In the genomic region with DNA sequence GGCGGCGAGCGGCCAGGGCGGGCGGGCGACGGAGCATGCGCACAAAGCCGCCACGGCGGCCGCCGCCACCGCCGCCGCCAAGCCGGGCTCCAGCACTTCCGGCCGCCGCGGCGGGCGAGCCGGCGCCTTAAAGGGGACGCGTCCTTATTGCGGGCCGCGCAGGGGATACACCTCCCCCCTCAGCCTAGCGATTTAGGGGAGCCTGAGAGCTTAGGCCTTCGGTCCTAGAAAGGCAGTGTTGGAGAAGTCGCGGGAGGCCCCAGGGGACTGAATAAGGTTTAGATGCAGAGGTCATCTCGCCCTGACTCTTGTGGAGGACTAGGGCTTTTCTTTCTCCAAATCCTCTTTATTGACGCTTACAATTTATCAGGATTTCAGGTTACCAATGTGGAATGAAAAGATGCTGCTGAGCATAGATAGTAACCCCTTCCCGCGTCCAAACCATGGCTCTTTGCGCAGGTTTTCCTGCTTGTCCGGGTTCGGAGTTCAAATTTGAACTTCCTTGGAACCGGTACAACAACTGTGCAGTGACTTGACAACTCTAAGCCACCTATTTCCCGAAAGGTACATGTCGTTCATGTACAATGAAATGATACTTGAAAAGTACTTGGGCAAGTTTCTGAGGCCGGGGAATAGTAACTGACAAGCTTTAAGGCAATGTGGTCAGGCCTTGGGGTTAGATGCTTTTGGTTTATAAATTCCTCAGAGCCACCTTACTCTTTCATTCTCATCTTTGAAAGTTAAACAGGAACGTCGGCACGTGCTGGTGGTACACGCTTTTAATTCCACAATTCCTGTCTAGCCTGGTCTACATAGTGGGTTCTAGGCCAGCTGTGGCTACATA, we compare ENCODE assay signal across 8 mouse cellular contexts. TPM values are rescaled to one million over a fixed set of nuclear protein-coding genes. Genes with fewer than 3 reads are reported as not detected.
DNase-seq lines count a peak whose midpoint lies in the region; ATAC-seq and TF ChIP-seq lines count a peak whose summit lies in the region.

A gene (minus strand): TSS at position 89 of the 844 bp plus-strand sequence.

- H3K9ac ChIP-seq in forebrain, embryonic 11.5 days (ENCODE audit: low read length) = peak within 1 kb of the TSS; percentile 94
- peak within 1 kb of the TSS; percentile 96 for H3K9ac ChIP-seq in heart, embryonic 15.5 days
- peak within 1 kb of the TSS; percentile 95 for H3K9ac ChIP-seq in liver, embryonic 15.5 days
- peak within 1 kb of the TSS; percentile 97 for H3K9ac ChIP-seq in neural tube, embryonic 12.5 days
- peak within 1 kb of the TSS; percentile 97 for H3K9ac ChIP-seq in stomach, postnatal 0 days (ENCODE audit: low read length)

- no peaks in the 10 kb centered on the region for H3K27me3 ChIP-seq in forebrain, embryonic 11.5 days (ENCODE audit: control insufficient read depth, insufficient read depth, low read length)
- no peaks in the 10 kb centered on the region for H3K27me3 ChIP-seq in heart, embryonic 15.5 days
- H3K27me3 ChIP-seq in liver, embryonic 15.5 days = no peaks in the 10 kb centered on the region
- H3K27me3 ChIP-seq in neural tube, embryonic 12.5 days (replicated peaks) = no peaks in the 10 kb centered on the region
- H3K27me3 ChIP-seq in stomach, postnatal 0 days (ENCODE audit: control insufficient read depth, insufficient read depth, low read length) = no peaks in the 10 kb centered on the region

- 16% methylated on average over 45 of the region's 49 CpGs for WGBS in forebrain, embryonic 11.5 days
- 12% methylated on average over 42 of the region's 49 CpGs for WGBS in heart, embryonic 15.5 days
- WGBS in liver, embryonic 15.5 days (ENCODE audit: insufficient replicate concordance) = 12% methylated on average over 33 of the region's 49 CpGs
- WGBS in neural tube, embryonic 12.5 days = 19% methylated on average over 42 of the region's 49 CpGs
- WGBS in stomach, postnatal 0 days = 10% methylated on average over 38 of the region's 49 CpGs

- no peaks in the 10 kb centered on the region for H3K36me3 ChIP-seq in forebrain, embryonic 11.5 days (ENCODE audit: control insufficient read depth, insufficient read depth, low read length)
- no peaks in the 10 kb centered on the region for H3K36me3 ChIP-seq in heart, embryonic 15.5 days
- 0 out of 2 replicates have a peak, but pooled peaks cover 6% of the 10 kb centered on the region for H3K36me3 ChIP-seq in liver, embryonic 15.5 days (replicated peaks)
- 0 out of 2 replicates have a peak, but pooled peaks cover 2% of the 10 kb centered on the region for H3K36me3 ChIP-seq in neural tube, embryonic 12.5 days
- H3K36me3 ChIP-seq in stomach, postnatal 0 days (ENCODE audit: control insufficient read depth, insufficient read depth, low read length) = no peaks in the 10 kb centered on the region

- TF ChIP-seq CTCF in stomach, postnatal 0 days (IDR thresholded peaks at IDR 0.05; ENCODE audit: low read depth) = no peak

- H3K4me1 ChIP-seq in forebrain, embryonic 11.5 days (replicated peaks; ENCODE audit: control insufficient read depth, insufficient read depth, low read length) = peaks cover 5% of the 10 kb centered on the region; the same call in 1 of the 2 replicates
- H3K4me1 ChIP-seq in heart, embryonic 15.5 days (replicated peaks) = peaks cover 13% of the 10 kb centered on the region
- H3K4me1 ChIP-seq in liver, embryonic 15.5 days (replicated peaks) = peaks cover 47% of the 10 kb centered on the region
- H3K4me1 ChIP-seq in neural tube, embryonic 12.5 days = peaks cover 15% of the 10 kb centered on the region
- H3K4me1 ChIP-seq in stomach, postnatal 0 days (replicated peaks; ENCODE audit: control insufficient read depth, insufficient read depth) = no peaks in the 10 kb centered on the region

- peak; percentile 88 for DNase-seq in CD4-positive, CD25-positive, alpha-beta regulatory T cell, adult 2 months (ENCODE audit: low read depth, low spot score)
- peak; percentile 62 for DNase-seq in brain, embryonic 18.5 days (ENCODE audit: low read depth, low spot score)
- peak; percentile 89 for DNase-seq in forebrain, embryonic 11.5 days (ENCODE audit: low spot score)
- DNase-seq in kidney, postnatal 14 days = peak; percentile 87
- DNase-seq in stomach, postnatal 0 days (ENCODE audit: low spot score) = peak; percentile 77

- H3K4me3 ChIP-seq in forebrain, embryonic 11.5 days (ENCODE audit: low read depth, low read length) = peak within 1 kb of the TSS; percentile 91
- peak within 1 kb of the TSS; percentile 82 for H3K4me3 ChIP-seq in heart, embryonic 15.5 days
- peak within 1 kb of the TSS; percentile 89 for H3K4me3 ChIP-seq in liver, embryonic 15.5 days (replicated peaks)
- peak within 1 kb of the TSS; percentile 91 for H3K4me3 ChIP-seq in neural tube, embryonic 12.5 days
- H3K4me3 ChIP-seq in stomach, postnatal 0 days (ENCODE audit: low read depth, low read length) = peak within 1 kb of the TSS; percentile 70

- peak within 1 kb of the TSS; percentile 76 for H3K4me2 ChIP-seq in forebrain, embryonic 11.5 days (ENCODE audit: low read depth, low read length, severe bottlenecking)
- peak within 1 kb of the TSS; percentile 79 for H3K4me2 ChIP-seq in heart, embryonic 15.5 days
- peak within 1 kb of the TSS; percentile 82 for H3K4me2 ChIP-seq in liver, embryonic 15.5 days
- H3K4me2 ChIP-seq in neural tube, embryonic 12.5 days (replicated peaks) = peak within 1 kb of the TSS; percentile 71
- peak within 1 kb of the TSS; percentile 92 for H3K4me2 ChIP-seq in stomach, postnatal 0 days (replicated peaks; ENCODE audit: low read depth)

- H3K9me3 ChIP-seq in forebrain, embryonic 11.5 days (ENCODE audit: control insufficient read depth, low read length) = no peaks in the 10 kb centered on the region
- H3K9me3 ChIP-seq in heart, embryonic 15.5 days (replicated peaks) = no peaks in the 10 kb centered on the region
- H3K9me3 ChIP-seq in liver, embryonic 15.5 days (replicated peaks) = no peaks in the 10 kb centered on the region
- H3K9me3 ChIP-seq in neural tube, embryonic 12.5 days = no peaks in the 10 kb centered on the region
- H3K9me3 ChIP-seq in stomach, postnatal 0 days (ENCODE audit: control insufficient read depth, low read length) = no peaks in the 10 kb centered on the region

- ATAC-seq in forebrain, embryonic 11.5 days (replicated peaks; ENCODE audit: low FRiP score) = peak; percentile 83
- ATAC-seq in heart, embryonic 15.5 days (replicated peaks; ENCODE audit: insufficient number of reproducible peaks, insufficient read depth, low FRiP score, low read depth) = peak; percentile 86
- peak; percentile 84 for ATAC-seq in liver, embryonic 15.5 days (ENCODE audit: insufficient read depth)
- peak; percentile 83 for ATAC-seq in neural tube, embryonic 12.5 days (ENCODE audit: low FRiP score, low read depth)
- peak; percentile 89 for ATAC-seq in stomach, postnatal 0 days (ENCODE audit: low FRiP score, low TSS enrichment)

- H3K27ac ChIP-seq in forebrain, embryonic 11.5 days (ENCODE audit: low read depth, low read length) = peak within 1 kb of the TSS; percentile 90
- H3K27ac ChIP-seq in heart, embryonic 15.5 days = peak within 1 kb of the TSS; percentile 97
- H3K27ac ChIP-seq in liver, embryonic 15.5 days (replicated peaks) = peak within 1 kb of the TSS; percentile 93
- peak within 1 kb of the TSS; percentile 79 for H3K27ac ChIP-seq in neural tube, embryonic 12.5 days
- H3K27ac ChIP-seq in stomach, postnatal 0 days (replicated peaks) = peak within 1 kb of the TSS; percentile 96

- TF ChIP-seq EP300 in stomach, postnatal 0 days (optimal IDR thresholded peaks at IDR 0.05) = no peak

RNA-seq across cellular contexts. Expression of the gene that starts here (rescaled TPM):
- 45.4 and 50.1 TPM in 2 replicates for polyA plus RNA-seq in forebrain, embryonic 11.5 days (2014; fragmentation: Nextera tagmentation; extraction: Ambion mirVana)
- polyA plus RNA-seq in heart, embryonic 15.5 days (2015; fragmentation: Nextera tagmentation; extraction: Ambion mirVana) = 23.3 and 28.0 TPM in 2 replicates
- polyA plus RNA-seq in liver, embryonic 15.5 days (2015; fragmentation: Nextera tagmentation; extraction: Ambion mirVana) = 13.2 and 14.2 TPM in 2 replicates
- 41.9 and 45.4 TPM in 2 replicates for polyA plus RNA-seq in neural tube, embryonic 12.5 days (2016; fragmentation: Nextera tagmentation; extraction: Ambion mirVana)
- polyA plus RNA-seq in stomach, postnatal 0 days (2015; fragmentation: Nextera tagmentation; extraction: Ambion mirVana) = 11.2 and 11.4 TPM in 2 replicates

Comparison
In these comparisons a context has a peak if more than half of its experiments do, and no peak if none do; other contexts are left out.
1. Peak in every context shown above with its lines: DNase-seq, ATAC-seq, H3K4me3 ChIP-seq and H3K27ac ChIP-seq.